Mouse (Mus musculus) forebrain, embryonic 11.5 days (tissue): ENCODE measurements around the gene Myof. TPM values are rescaled to one million over a fixed set of nuclear protein-coding genes. Genes with fewer than 3 reads are reported as not detected.
A peak's percentile ranks its signal among the peaks of the same experiment; 100 is the strongest.

Experiments used
- ATAC-seq: fragments of 200-750 bp; cut with Nextera tagmentation; replicated peaks from 2 replicates; pipeline ENCODE4 v1.8.0; 2017; ENCODE audit warnings: moderate TSS enrichment; ENCODE audit not compliant: low FRiP score
- DNase-seq: peaks from one replicate; pipeline ENCODE4 v3.0.0-alpha.2; 2017; ENCODE audit warnings: low spot score
- H3K27ac ChIP-seq: fragments of 300-500 bp; sonication (generic); 2 replicates; pipeline ENCODE4 v1.5.1; 2014; ENCODE audit warnings: low read depth, low read length
- H3K27me3 ChIP-seq: fragments of 300-500 bp; sonication (generic); 2 replicates; pipeline ENCODE4 v1.6.1; 2014; ENCODE audit warnings: mild to moderate bottlenecking, low read length, mixed read lengths; ENCODE audit not compliant: control insufficient read depth, insufficient read depth
- H3K36me3 ChIP-seq: fragments of 300-500 bp; sonication (generic); 2 replicates; pipeline ENCODE4 v1.6.1; 2014; ENCODE audit warnings: mild to moderate bottlenecking, low read length, moderate library complexity, mixed read lengths; ENCODE audit not compliant: control insufficient read depth, insufficient read depth
- H3K4me1 ChIP-seq: fragments of 300-500 bp; sonication (generic); replicated peaks from 2 replicates; pipeline ENCODE4 v1.6.1; 2014; ENCODE audit warnings: low read length, mixed read lengths; ENCODE audit not compliant: control insufficient read depth, insufficient read depth
- H3K4me2 ChIP-seq: fragments of 300-500 bp; sonication (generic); 2 replicates; pipeline ENCODE4 v1.6.1; 2014; ENCODE audit warnings: low read depth, mild to moderate bottlenecking, low read length, moderate library complexity, mixed read lengths; ENCODE audit not compliant: severe bottlenecking
- H3K4me3 ChIP-seq: fragments of 300-500 bp; sonication (generic); 2 replicates; pipeline ENCODE4 v1.5.1; 2014; ENCODE audit warnings: low read depth, low read length
- H3K9ac ChIP-seq: fragments of 300-500 bp; sonication (generic); 2 replicates; pipeline ENCODE4 v1.6.1; 2014; ENCODE audit warnings: low read length
- H3K9me3 ChIP-seq: fragments of 300-500 bp; sonication (generic); 2 replicates; pipeline ENCODE4 v1.6.1; 2016; ENCODE audit warnings: low read length, mixed read lengths; ENCODE audit not compliant: control insufficient read depth
- WGBS: fragments of 180-500 bp; shearing (Covaris S2); extraction: QIAGEN DNeasy Blood & Tissue Kit; methylation state at CpG from one replicate; pipeline ENCODE4 v1.1.7; 2014; 5-methylcytosine and 5-hydroxymethylcytosine counted together
- polyA plus RNA-seq: library from polyadenylated mRNA; unstranded; fragments of >200 nt; fragmentation: Nextera tagmentation; extraction: Ambion mirVana; gene quantifications from 2 replicates; pipeline ENCODE4 v1.2.1, GENCODE M21; 2014

Myof gene
- polyA plus RNA-seq, 1 experiment from 2014 or later = 4.9 TPM

GRCm38 (mm10) chr19:37959076-37959475 is 84.3 kb downstream of the Myof start:
- no peaks in the 10 kb centered on the region for H3K9me3 ChIP-seq
- no peak overlapping the region for H3K4me2 ChIP-seq
- H3K27me3 ChIP-seq = no peaks in the 10 kb centered on the region
- H3K4me3 ChIP-seq = no peak overlapping the region
- ATAC-seq = no peak
- no peak overlapping the region for H3K27ac ChIP-seq
- H3K9ac ChIP-seq = no peak overlapping the region
- 54% methylated on average over 6 of the region's 6 CpGs for WGBS
- no peaks in the 10 kb centered on the region for H3K4me1 ChIP-seq
- no peaks in the 10 kb centered on the region for H3K36me3 ChIP-seq
- no peak for DNase-seq

DNA sequence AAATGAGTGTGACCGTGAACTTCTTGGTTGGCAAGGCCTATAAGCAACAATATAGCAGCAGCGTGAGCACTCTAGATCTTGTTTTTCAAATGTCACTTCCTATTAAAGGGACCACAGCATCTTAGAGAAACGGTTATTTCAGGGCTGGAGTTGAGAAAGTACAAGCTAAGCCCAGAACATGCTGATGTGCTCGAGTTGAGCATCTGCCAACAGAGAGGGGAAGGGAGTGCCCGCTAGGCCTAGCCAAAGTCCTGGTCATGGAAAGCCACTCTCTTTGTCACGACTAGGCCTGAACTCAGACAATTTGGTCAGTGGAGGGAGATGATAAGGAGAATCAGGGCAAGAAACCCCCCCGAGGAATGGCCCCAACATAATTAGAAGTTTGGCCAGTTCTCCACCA is 86.1 kb downstream of the Myof start:
- Histone ChIP-seq H3K4me3 (no peak overlapping the region), H3K27me3 (no peaks in the 10 kb centered on the region), H3K4me1 (no peaks in the 10 kb centered on the region), H3K4me2 (no peak overlapping the region), H3K9me3 (no peaks in the 10 kb centered on the region), H3K27ac (no peak overlapping the region), H3K9ac (no peak overlapping the region), H3K36me3 (no peaks in the 10 kb centered on the region)
- ATAC-seq = no peak
- WGBS = 85% methylated on average over 7 of the region's 7 CpGs
- DNase-seq = no peak

- no peak overlapping the region for H3K4me3 ChIP-seq
- H3K4me1 ChIP-seq = no peaks in the 10 kb centered on the region
- H3K9me3 ChIP-seq = no peaks in the 10 kb centered on the region
- no peaks in the 10 kb centered on the region for H3K27me3 ChIP-seq
- H3K4me2 ChIP-seq = no peak overlapping the region
- H3K27ac ChIP-seq = no peak overlapping the region
- no peaks in the 10 kb centered on the region for H3K36me3 ChIP-seq
- H3K9ac ChIP-seq = no peak overlapping the region
- ATAC-seq (no peak), DNase-seq (no peak)
- 92% methylated on average over 3 of the region's 3 CpGs for WGBS
Measured at GRCm38 (mm10) chr19:37956006-37956405, 87.4 kb downstream of the Myof start.

DNA sequence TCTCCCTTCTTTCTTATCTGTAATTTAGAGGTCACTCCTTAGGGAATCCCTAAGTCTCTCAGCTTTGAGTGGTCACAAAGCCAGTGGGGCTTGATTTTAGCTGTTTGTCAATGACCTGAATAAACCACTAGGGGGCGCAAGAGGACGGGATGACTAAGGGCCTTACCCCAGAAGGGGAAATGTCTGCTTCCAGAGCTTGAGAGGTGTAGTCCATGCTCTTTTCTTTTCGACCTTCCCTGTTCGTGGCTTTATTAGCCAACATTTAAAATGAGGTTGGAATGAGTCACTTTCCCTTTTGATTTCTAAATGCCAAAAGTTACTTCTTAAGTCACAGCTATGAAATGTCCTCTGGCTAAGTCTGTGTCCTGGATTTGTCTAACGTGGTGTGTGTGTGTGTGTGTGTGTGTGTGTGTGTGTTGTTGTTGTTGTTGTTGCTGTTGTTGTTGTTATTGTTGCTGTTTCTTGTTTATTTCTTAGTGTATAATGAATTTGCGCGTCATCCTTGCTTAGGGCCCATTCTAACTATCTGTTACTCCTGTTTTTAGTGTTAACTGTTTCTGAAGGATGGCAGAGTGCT is 87.9 kb downstream of the Myof start:
- H3K36me3 ChIP-seq = no peaks in the 10 kb centered on the region
- no peak overlapping the region for H3K4me3 ChIP-seq
- DNase-seq (peak; percentile 76), ATAC-seq (peak; percentile 42; the same call in 1 of the 2 replicates)
- no peaks in the 10 kb centered on the region for H3K27me3 ChIP-seq
- H3K9me3 ChIP-seq = no peaks in the 10 kb centered on the region
- no peak overlapping the region for H3K27ac ChIP-seq
- 39% methylated on average over 7 of the region's 7 CpGs for WGBS
- H3K9ac ChIP-seq = no peak overlapping the region
- no peaks in the 10 kb centered on the region for H3K4me1 ChIP-seq
- H3K4me2 ChIP-seq = no peak overlapping the region

- no peaks in the 10 kb centered on the region for H3K9me3 ChIP-seq
- no peaks in the 10 kb centered on the region for H3K27me3 ChIP-seq
- no peaks in the 10 kb centered on the region for H3K4me1 ChIP-seq
- H3K9ac ChIP-seq = no peak overlapping the region
- no peak overlapping the region for H3K4me3 ChIP-seq
- WGBS = 80% methylated on average over 5 of the region's 5 CpGs
- no peak for ATAC-seq
- DNase-seq = no peak
- no peaks in the 10 kb centered on the region for H3K36me3 ChIP-seq
- H3K27ac ChIP-seq = no peak overlapping the region
- H3K4me2 ChIP-seq = no peak overlapping the region
Measured at GRCm38 (mm10) chr19:37954772-37955171, 88.6 kb downstream of the Myof start.

GRCm38 (mm10) chr19:37954236-37954635 is 89.1 kb downstream of the Myof start:
- Histone ChIP-seq H3K27ac (no peak overlapping the region), H3K4me1 (no peaks in the 10 kb centered on the region), H3K4me3 (no peak overlapping the region), H3K9ac (no peak overlapping the region), H3K36me3 (no peaks in the 10 kb centered on the region), H3K4me2 (no peak overlapping the region), H3K9me3 (no peaks in the 10 kb centered on the region), H3K27me3 (no peaks in the 10 kb centered on the region)
- DNase-seq (no peak), ATAC-seq (no peak)
- 84% methylated on average over 8 of the region's 8 CpGs for WGBS

DNA sequence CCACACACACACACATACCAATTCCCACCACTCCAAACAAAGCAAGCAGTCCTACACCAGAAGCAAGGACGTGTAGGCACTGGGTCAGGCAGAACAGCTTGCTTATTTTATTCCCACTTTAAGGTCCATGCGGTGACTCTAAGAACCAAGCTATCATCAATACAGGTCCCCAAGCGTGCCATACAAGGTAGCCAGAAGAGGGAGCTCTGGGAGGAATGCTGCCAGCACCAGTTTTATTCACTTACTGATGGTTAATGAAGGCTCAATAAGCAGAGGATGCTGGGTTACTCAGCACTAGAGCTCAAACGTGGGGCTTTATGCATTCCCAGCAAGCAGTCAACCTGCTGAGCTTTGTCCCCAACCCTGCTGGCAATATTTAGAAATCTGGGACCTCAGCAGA is 96.7 kb downstream of the Myof start:
- no peak overlapping the region for H3K4me2 ChIP-seq
- no peaks in the 10 kb centered on the region for H3K4me1 ChIP-seq
- DNase-seq (no peak), ATAC-seq (no peak)
- 28% methylated on average over 4 of the region's 4 CpGs for WGBS
- H3K4me3 ChIP-seq = no peak overlapping the region
- H3K9me3 ChIP-seq = no peaks in the 10 kb centered on the region
- H3K27me3 ChIP-seq = no peaks in the 10 kb centered on the region
- H3K27ac ChIP-seq = no peak overlapping the region
- H3K9ac ChIP-seq = no peak overlapping the region
- H3K36me3 ChIP-seq = no peaks in the 10 kb centered on the region

DNA sequence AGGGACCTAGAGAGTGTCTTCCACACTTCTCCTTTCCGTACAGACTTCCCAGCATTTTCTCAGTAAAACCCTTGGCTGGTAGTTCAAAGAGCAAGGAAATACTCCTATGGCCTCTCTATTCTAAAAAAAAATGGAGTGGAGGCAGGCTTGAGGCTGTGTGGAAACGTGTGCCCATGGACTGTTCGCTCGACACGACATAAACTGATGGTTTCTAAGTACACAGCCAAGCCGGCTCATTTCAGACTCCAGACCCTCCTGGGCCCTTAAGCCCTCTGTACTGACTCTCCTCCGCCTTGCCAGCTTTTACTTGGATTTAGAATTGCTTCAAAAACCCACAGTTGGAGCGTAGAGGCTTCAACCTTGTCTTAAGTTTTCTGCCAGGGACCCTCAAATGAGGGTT is 97.3 kb downstream of the Myof start:
- H3K27ac ChIP-seq = no peak overlapping the region
- no peaks in the 10 kb centered on the region for H3K36me3 ChIP-seq
- no peak overlapping the region for H3K9ac ChIP-seq
- no peaks in the 10 kb centered on the region for H3K4me1 ChIP-seq
- DNase-seq (no peak), ATAC-seq (no peak)
- H3K9me3 ChIP-seq = no peaks in the 10 kb centered on the region
- H3K4me3 ChIP-seq = no peak overlapping the region
- no peak overlapping the region for H3K4me2 ChIP-seq
- H3K27me3 ChIP-seq = no peaks in the 10 kb centered on the region
- 82% methylated on average over 8 of the region's 8 CpGs for WGBS

- H3K9me3 ChIP-seq = no peaks in the 10 kb centered on the region
Measured at GRCm38 (mm10) chr19:37939203-37939602, 104.2 kb downstream of the Myof start.

More at GRCm38 (mm10) chr19:37939203-37939602, 104.2 kb downstream of the Myof start:
- DNase-seq = no peak
- 89% methylated on average over 10 of the region's 10 CpGs for WGBS
- H3K27me3 ChIP-seq = no peaks in the 10 kb centered on the region
- H3K9ac ChIP-seq = no peak overlapping the region
- H3K36me3 ChIP-seq = no peaks in the 10 kb centered on the region
- H3K27ac ChIP-seq = no peak overlapping the region
- H3K4me1 ChIP-seq = no peaks in the 10 kb centered on the region
- no peak overlapping the region for H3K4me3 ChIP-seq
- no peak for ATAC-seq
- no peak overlapping the region for H3K4me2 ChIP-seq
